Mouse (Mus musculus) embryonic facial prominence, embryonic 10.5 days (tissue): ENCODE results near the gene Cfap74. TPM values are rescaled to one million over a fixed set of nuclear protein-coding genes. Genes with fewer than 3 reads are reported as not detected.

ENCODE experiments used
- DNase-seq: peaks from one replicate; pipeline ENCODE4 v3.0.0-alpha.2; 2017; ENCODE audit warnings: low spot score
- H3K27ac ChIP-seq: fragments of 300-500 bp; sonication (generic); replicated peaks from 2 replicates; pipeline ENCODE4 v1.5.1; 2016; ENCODE audit warnings: mild to moderate bottlenecking
- H3K27me3 ChIP-seq: fragments of 300-500 bp; sonication (generic); replicated peaks from 2 replicates; pipeline ENCODE4 v1.6.1; 2016; ENCODE audit warnings: low read depth, mild to moderate bottlenecking; ENCODE audit not compliant: poor library complexity, severe bottlenecking
- H3K36me3 ChIP-seq: fragments of 300-500 bp; sonication (generic); replicated peaks from 2 replicates; pipeline ENCODE4 v1.6.1; 2016; ENCODE audit warnings: mild to moderate bottlenecking, moderate library complexity
- H3K4me1 ChIP-seq: fragments of 300-500 bp; sonication (generic); 2 replicates; pipeline ENCODE4 v1.6.1; 2016
- H3K4me3 ChIP-seq: fragments of 300-500 bp; sonication (generic); 2 replicates; pipeline ENCODE4 v1.5.1; 2016; ENCODE audit warnings: mild to moderate bottlenecking, moderate library complexity
- H3K9me3 ChIP-seq: fragments of 300-500 bp; sonication (generic); 2 replicates; pipeline ENCODE4 v1.6.1; 2016; ENCODE audit warnings: mild to moderate bottlenecking
- WGBS: fragments of 180-500 bp; shearing (Covaris S2); methylation state at CpG from one replicate; pipeline ENCODE4 v1.1.7; 2016; 5-methylcytosine and 5-hydroxymethylcytosine counted together
- polyA plus RNA-seq: library from polyadenylated mRNA; unstranded; fragments of >200 nt; fragmentation: Nextera tagmentation; extraction: Ambion mirVana; gene quantifications from 2 replicates; pipeline ENCODE4 v1.2.1, GENCODE M21; 2016

Cfap74 gene
- polyA plus RNA-seq, 1 experiment from 2014 or later: 6.7 TPM

DNA sequence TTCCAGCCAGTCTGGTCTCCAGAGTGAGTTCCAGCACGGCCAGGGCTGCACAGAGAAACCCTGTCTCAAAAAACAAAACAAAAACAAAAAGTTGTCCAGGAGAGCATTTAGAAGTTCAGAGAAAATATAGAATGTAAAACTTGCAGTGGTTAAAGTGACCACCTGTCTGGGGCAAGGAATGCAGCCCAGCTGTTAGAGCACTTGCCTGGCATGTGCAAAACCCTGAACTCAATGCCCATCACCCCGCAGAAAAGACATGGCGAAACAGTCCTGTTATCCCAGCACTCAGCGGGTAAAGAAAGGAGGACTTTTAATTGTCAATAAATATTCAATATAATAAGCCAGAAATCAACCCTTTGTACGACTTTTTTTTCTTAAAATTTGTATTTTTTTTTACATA lies 49.6 kb downstream of the Cfap74 start:
- H3K27ac ChIP-seq: no peak overlapping the region
- H3K36me3 ChIP-seq: no peaks in the 10 kb centered on the region
- DNase-seq: no peak
- 84% methylated on average over 5 of the region's 5 CpGs for WGBS
- no peak overlapping the region for H3K4me3 ChIP-seq
- peaks cover 4% of the 10 kb centered on the region; the same call in 1 of the 2 replicates for H3K27me3 ChIP-seq
- H3K4me1 ChIP-seq: no peaks in the 10 kb centered on the region
- no peaks in the 10 kb centered on the region for H3K9me3 ChIP-seq

DNA sequence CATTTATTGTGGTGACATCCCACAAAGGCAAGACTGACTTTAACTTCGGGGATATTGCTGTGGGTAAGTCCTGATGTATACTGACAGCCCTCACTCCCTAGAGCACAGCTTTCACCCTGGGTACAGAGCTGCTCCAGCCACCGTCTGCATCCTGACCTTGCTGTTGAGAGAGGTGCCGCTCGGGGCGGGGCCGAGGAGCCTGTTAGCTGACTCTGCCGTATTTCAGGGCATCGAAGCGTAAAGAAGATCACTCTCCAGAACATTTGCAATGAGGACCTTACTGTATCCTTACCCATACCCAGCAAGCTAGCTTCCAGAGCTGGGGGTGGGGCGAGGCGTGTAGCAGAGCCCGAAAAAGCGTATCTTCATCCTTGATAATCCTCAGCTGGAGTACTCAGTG lies 54.1 kb downstream of the Cfap74 start:
- Histone ChIP-seq H3K4me3 (no peak overlapping the region), H3K4me1 (no peaks in the 10 kb centered on the region), H3K36me3 (no peaks in the 10 kb centered on the region), H3K9me3 (no peaks in the 10 kb centered on the region), H3K27ac (no peak overlapping the region), H3K27me3 (peaks cover 13% of the 10 kb centered on the region)
- 86% methylated on average over 13 of the region's 13 CpGs for WGBS
- DNase-seq: no peak

DNA sequence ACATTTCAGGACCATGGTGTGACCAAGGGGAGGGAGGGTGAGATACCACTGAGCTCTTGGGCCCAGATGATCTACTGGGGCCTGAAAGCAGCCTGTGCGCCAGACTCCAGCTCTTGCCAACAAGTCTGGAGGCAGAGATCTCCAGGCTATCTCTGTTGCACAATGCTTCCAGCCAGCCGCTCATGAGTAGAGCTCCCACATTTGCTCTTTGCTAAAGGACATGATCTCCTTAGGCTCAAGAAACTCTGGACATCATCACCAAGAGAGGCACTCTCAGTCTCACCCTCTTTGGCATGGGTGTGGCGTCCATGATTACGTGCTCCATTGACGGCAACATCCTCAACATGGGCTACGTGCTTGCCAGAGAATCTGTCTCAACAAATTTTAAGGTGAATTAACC lies 54.6 kb downstream of the Cfap74 start:
- H3K27me3 ChIP-seq: peaks cover 19% of the 10 kb centered on the region
- DNase-seq: no peak
- no peak overlapping the region for H3K27ac ChIP-seq
- H3K4me3 ChIP-seq: no peak overlapping the region
- WGBS: 89% methylated on average over 6 of the region's 6 CpGs
- 0 out of 2 replicates have a peak, but pooled peaks cover 1% of the 10 kb centered on the region for H3K4me1 ChIP-seq
- no peaks in the 10 kb centered on the region for H3K36me3 ChIP-seq
- no peaks in the 10 kb centered on the region for H3K9me3 ChIP-seq

DNA sequence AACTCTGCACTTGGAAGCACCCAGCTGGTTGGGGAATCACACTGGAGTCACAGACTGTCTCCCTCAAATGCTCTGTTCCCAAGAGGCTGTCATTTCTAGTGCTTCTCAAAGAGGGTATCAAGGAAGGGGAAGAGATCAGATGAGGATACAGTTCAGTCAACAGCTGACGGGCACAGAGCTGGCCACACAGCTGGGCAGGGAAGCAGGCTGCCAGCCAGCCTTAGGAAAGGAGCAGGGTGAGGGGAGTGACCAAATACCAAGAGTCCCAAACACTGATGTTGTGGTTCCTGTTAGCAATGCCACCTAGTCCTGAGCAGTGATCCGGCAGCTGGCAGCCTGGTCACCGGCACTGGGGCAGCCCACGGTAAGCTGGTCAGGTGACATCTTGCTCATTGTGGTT lies 55.1 kb downstream of the Cfap74 start:
- Histone ChIP-seq H3K27me3 (peaks cover 22% of the 10 kb centered on the region), H3K4me3 (no peak overlapping the region), H3K9me3 (no peaks in the 10 kb centered on the region), H3K27ac (no peak overlapping the region), H3K4me1 (peaks cover 6% of the 10 kb centered on the region), H3K36me3 (no peaks in the 10 kb centered on the region)
- no peak for DNase-seq
- 94% methylated on average over 4 of the region's 4 CpGs for WGBS

DNA sequence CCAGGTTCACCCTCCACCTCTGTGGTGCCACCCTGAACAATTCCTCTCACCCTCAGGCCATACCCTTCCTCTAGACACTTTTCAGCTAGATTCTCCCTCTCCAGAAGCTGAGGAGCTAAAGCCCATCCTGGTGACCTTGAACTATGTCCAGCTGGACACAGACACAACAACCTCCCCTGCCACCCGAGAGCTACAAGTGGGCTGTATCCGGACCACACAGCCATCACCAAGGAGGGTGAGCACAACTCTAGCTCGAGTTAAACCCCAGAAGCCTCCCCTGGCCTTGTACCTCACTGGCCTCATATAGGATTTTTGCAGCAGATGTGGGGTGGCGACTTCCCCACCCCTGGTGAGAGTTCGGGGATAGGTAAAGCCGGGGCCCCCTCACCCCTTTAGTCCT lies 56.6 kb downstream of the Cfap74 start:
- DNase-seq: no peak
- no peaks in the 10 kb centered on the region for H3K9me3 ChIP-seq

DNA sequence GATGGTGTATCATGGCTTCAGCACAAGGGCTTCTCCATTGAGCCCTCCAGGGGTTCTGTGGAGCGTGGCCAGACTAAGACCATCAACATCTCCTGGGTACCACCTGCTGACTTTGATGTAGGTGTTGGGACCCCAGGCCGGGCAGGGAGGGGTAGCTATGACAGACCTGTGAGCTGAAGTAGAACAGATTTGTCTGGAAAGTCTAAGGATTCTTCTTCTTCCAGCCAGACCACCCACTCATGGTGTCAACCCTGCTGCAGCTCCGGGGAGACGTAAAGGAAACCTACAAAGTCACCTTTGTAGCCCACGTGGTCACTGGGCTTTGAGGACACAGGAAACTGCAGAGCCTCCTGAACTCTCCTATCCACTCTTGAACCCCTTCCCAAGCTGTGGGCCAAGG lies 57.1 kb downstream of the Cfap74 start:
- Histone ChIP-seq H3K9me3 (no peaks in the 10 kb centered on the region), H3K27ac (no peak overlapping the region), H3K36me3 (no peaks in the 10 kb centered on the region), H3K27me3 (peaks cover 38% of the 10 kb centered on the region), H3K4me1 (peaks cover 11% of the 10 kb centered on the region), H3K4me3 (no peak overlapping the region)
- no peak for DNase-seq
- 85% methylated on average over 5 of the region's 5 CpGs for WGBS

More for the DNA sequence above, 56.6 kb downstream of the Cfap74 start:
- Histone ChIP-seq H3K4me3 (no peak overlapping the region), H3K36me3 (no peaks in the 10 kb centered on the region), H3K4me1 (peaks cover 11% of the 10 kb centered on the region), H3K27ac (no peak overlapping the region), H3K27me3 (peaks cover 38% of the 10 kb centered on the region)
- 81% methylated on average over 6 of the region's 6 CpGs for WGBS

DNA sequence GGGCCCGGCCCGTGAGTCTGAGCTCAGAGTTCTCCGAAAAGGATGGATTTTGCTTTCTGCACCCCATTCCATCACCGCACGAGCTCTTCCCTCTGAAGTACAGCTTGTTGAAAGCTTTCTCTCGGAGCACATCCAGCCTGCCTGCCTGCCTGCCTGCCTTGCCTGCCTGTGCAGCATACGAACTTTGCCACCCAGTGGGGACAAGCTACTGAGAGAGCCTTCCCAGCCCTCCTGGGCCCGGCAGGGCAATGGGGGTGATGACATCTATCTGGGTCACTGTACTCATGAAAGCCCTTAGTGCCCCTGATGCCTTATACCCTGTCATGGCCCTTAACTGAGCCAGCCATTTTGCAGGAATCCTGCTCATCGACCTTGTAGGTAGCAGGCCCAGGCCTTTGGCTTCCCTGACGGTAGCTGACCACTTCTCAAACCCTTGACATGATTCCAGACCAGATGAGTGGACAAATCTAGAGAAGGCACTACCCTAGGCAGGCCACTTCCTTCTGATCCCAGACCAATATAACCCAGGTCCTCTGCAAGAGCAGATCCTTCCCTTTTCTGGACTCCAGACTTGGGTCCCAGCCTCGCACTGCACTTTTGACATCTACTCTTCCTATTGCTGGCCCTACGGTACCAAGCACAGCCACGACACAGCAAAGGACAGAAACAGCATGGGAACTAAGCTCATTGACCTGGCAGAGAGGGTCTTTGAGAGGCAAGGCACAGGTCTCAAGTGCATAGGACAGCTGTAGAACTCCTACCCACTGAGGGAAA lies 58.4 kb downstream of the Cfap74 start:
- H3K4me1 ChIP-seq: peaks cover 11% of the 10 kb centered on the region

DNA sequence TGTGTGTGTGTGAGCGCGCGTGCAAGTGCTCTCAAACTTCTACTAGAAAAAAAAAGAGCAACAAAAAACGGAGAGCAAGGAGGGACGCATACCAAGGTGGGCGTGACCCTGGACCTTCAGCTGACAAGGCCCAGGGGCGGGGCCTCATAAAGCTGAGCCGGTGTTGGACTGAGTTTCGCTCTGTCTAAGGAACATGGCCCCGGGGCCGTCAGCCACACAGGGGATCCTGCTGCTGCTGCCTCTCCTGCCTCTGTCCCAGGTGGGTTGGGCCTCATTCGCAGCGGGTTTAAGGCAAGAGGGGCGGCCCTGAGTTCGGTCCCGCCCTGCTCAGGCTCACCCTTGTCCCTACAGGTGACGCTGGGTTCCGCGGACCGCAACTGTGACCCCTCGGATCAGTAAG lies 60.0 kb downstream of the Cfap74 start, which contains the start of gene Tmem52:
Gene Tmem52 (plus strand): TSS at position 163 of the 400 bp plus-strand sequence.
- Histone ChIP-seq H3K36me3 (no peaks in the 10 kb centered on the region), H3K4me1 (peaks cover 11% of the 10 kb centered on the region), H3K27me3 (peaks cover 47% of the 10 kb centered on the region), H3K4me3 (peak within 1 kb of the TSS; percentile 47), H3K27ac (no peak within 1 kb of the TSS), H3K9me3 (no peaks in the 10 kb centered on the region)
- 10% methylated on average over 21 of the region's 21 CpGs for WGBS
- peak; percentile 61 for DNase-seq

More for the DNA sequence above, 58.4 kb downstream of the Cfap74 start:
- Histone ChIP-seq H3K9me3 (no peaks in the 10 kb centered on the region), H3K27ac (no peak overlapping the region), H3K27me3 (peaks cover 41% of the 10 kb centered on the region), H3K4me3 (no peak overlapping the region), H3K36me3 (no peaks in the 10 kb centered on the region)
- DNase-seq: no peak
- WGBS: 82% methylated on average over 13 of the region's 13 CpGs

DNA sequence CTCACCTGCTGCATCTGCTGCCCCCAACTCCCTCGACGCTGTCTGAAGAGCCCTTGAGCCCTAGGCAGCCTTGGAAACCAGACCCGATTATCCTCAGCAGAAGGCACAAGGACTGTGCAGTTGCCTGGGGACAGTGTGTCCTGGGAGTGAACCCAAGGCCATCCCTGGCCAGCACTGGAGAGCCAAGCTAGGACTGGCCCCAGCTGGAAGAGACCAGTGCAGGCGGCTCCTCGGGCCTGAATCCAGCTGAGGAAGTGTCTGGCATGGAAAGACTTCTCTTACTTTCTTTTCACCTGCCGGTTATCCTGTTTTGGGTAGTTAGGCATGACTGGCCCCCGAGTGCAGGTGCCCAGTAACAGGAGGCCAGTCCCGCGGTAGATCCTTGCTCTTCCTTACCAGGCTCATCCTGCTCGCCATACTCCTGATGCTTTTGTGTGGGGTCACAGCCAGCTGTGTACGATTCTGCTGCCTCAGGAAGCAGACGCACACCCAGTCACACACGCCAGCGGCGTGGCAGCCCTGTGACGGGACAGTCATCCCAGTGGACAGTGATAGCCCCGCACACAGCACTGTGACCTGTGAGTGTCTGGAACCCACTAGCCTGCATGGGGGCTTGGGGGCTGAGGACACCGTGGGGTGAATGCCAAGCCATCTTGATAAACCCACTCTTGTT lies 60.7 kb downstream of the Cfap74 start:
- Histone ChIP-seq H3K4me3 (peak overlapping the region; percentile 47; the same call in 1 of the 2 replicates), H3K36me3 (no peaks in the 10 kb centered on the region), H3K27me3 (peaks cover 47% of the 10 kb centered on the region), H3K27ac (no peak overlapping the region), H3K9me3 (no peaks in the 10 kb centered on the region), H3K4me1 (peaks cover 11% of the 10 kb centered on the region)
- no peak for DNase-seq
- WGBS: 77% methylated on average over 18 of the region's 18 CpGs

DNA sequence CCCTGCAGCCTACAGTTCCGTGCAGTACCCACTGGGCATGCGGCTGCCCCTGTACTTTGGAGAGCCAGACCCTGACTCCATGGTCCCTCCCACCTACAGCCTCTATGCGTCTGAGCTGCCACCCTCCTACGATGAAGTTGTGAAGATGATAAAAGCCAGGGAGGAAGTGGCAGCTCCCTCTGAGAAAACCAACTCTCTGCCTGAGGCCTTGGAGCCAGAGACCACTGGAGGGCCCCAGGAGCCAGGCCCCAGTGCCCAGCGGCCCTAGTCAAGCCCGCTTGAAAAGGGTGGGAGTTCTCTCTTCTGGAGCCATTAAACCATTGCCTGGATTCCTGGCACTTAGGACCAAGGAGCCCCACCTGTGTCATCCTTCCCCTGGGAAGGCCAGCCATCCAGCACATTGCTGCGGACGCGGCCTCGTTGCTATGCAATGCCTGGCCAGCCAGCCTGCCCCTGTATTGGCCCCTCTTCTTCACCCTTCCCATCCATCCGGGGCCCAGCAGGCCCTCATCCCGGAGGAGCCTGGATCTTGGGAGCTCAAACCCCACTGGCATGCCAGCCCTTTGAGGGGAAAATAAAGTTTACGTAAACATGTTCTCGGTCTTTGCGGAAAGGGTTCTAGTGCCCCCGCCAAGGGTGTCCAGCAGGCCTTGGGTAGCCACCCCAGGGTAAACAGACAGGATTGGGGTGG lies 61.4 kb downstream of the Cfap74 start:
- H3K4me1 ChIP-seq: peaks cover 11% of the 10 kb centered on the region
- WGBS: 88% methylated on average over 16 of the region's 16 CpGs
- peaks cover 47% of the 10 kb centered on the region for H3K27me3 ChIP-seq
- no peaks in the 10 kb centered on the region for H3K9me3 ChIP-seq
- no peak overlapping the region for H3K4me3 ChIP-seq
- no peak for DNase-seq
- H3K27ac ChIP-seq: no peak overlapping the region
- no peaks in the 10 kb centered on the region for H3K36me3 ChIP-seq

DNA sequence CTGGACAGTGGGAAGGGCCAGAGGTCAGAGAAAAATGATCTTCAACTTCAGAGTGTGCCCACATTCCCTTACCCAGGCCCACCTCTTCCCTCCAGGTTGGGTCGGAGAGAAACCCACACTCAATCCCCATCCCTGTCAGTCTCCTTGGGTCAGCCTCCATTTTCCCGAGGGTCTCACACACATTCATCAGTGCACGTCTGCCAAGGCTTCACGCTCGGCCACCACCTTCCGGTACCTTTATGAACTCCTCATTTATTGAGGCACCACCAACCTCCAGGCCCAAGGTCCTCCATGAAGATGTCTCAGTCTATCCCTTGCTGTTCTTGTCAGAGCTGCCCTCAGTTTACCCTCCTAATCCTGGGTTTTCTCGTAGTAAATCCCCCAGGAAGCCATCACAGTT lies 62.0 kb downstream of the Cfap74 start:
- WGBS: 87% methylated on average over 7 of the region's 7 CpGs
- no peaks in the 10 kb centered on the region for H3K9me3 ChIP-seq
- no peak overlapping the region for H3K27ac ChIP-seq
- H3K27me3 ChIP-seq: peaks cover 47% of the 10 kb centered on the region
- no peak for DNase-seq
- H3K4me3 ChIP-seq: no peak overlapping the region
- peaks cover 11% of the 10 kb centered on the region for H3K4me1 ChIP-seq
- H3K36me3 ChIP-seq: no peaks in the 10 kb centered on the region

DNA sequence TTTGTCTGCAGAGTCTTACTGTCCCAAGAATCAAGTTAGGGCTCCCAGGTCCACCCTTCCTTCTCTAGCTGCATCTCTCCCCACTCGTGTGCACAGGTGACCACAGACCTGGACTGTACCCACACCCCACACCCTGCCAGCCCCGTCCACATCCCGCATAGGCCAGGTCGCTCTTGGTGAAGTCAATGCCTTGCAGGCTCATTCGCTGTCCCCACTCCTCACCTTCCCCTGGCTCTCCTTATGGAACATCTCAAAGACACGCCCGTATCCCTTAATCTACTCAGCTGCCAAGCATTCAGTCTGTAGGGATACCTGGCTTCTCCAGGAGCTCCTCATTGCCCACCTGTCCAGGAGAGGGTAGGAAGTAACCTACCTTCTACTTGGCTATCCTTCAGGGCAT lies 62.4 kb downstream of the Cfap74 start:
- H3K27ac ChIP-seq: no peak overlapping the region
- peaks cover 11% of the 10 kb centered on the region for H3K4me1 ChIP-seq
- no peak overlapping the region for H3K4me3 ChIP-seq
- no peaks in the 10 kb centered on the region for H3K36me3 ChIP-seq
- H3K27me3 ChIP-seq: peaks cover 47% of the 10 kb centered on the region
- WGBS: 89% methylated on average over 7 of the region's 7 CpGs
- DNase-seq: no peak
- H3K9me3 ChIP-seq: no peaks in the 10 kb centered on the region
